Mouse (Mus musculus) megakaryocyte, embryonic 14.5 days (primary cell): Measurements from ENCODE around the gene Eif3g. TPM values are rescaled to one million over a fixed set of nuclear protein-coding genes. Genes with fewer than 3 reads are reported as not detected.

ENCODE experiments used
- H3K27me3 ChIP-seq: replicated peaks from 2 replicates; pipeline ENCODE3; 2012; ENCODE audit warnings: inconsistent platforms
- H3K36me3 ChIP-seq: replicated peaks from 2 replicates; pipeline ENCODE3; 2012; ENCODE audit warnings: low read length, inconsistent platforms, mixed read lengths
- H3K4me1 ChIP-seq: 2 replicates; pipeline ENCODE4 v1.6.1; 2012; ENCODE audit warnings: inconsistent platforms
- H3K4me3 ChIP-seq: replicated peaks from 2 replicates; pipeline ENCODE3; 2012; ENCODE audit warnings: moderate library complexity, mild to moderate bottlenecking, inconsistent platforms
- H3K9me3 ChIP-seq: 2 replicates; pipeline ENCODE4 v1.6.1; 2012; ENCODE audit warnings: inconsistent platforms
- FLI1 ChIP-seq: IDR thresholded peaks from 2 replicates; pipeline ENCODE4 v1.6.1; 2012; ENCODE audit warnings: low read length, inconsistent platforms, mixed read lengths
- GATA1 ChIP-seq: IDR thresholded peaks from 3 replicates; pipeline ENCODE4 v1.6.1; 2012; ENCODE audit warnings: mixed read lengths, low read length, inconsistent platforms, borderline replicate concordance
- polyA plus RNA-seq: library from polyadenylated mRNA; stranded (reverse); fragments of >175 nt; gene quantifications from 2 replicates; pipeline ENCODE4 v1.2.3, GENCODE M21; 2012; ENCODE audit warnings: low replicate concordance; ENCODE audit not compliant: insufficient read depth

Eif3g gene
- polyA plus RNA-seq, 1 experiment, result 342 TPM

GRCm38 (mm10) chr9:20897736-20898510 is 500 bp downstream of the Eif3g start:
- no peak for TF ChIP-seq FLI1
- TF ChIP-seq GATA1, result no peak
- Histone ChIP-seq H3K27me3 (no peaks in the 10 kb centered on the region), H3K4me1 (peaks cover 68% of the 10 kb centered on the region), H3K4me3 (peak overlapping the region; percentile 98), H3K36me3 (peaks cover 42% of the 10 kb centered on the region), H3K9me3 (no peaks in the 10 kb centered on the region)

GRCm38 (mm10) chr9:20895382-20895781 is 3.0 kb downstream of the Eif3g start:
- Histone ChIP-seq H3K27me3 (no peaks in the 10 kb centered on the region), H3K36me3 (peaks cover 68% of the 10 kb centered on the region), H3K4me3 (no peak overlapping the region), H3K4me1 (peaks cover 75% of the 10 kb centered on the region), H3K9me3 (no peaks in the 10 kb centered on the region)
- TF ChIP-seq GATA1, result no peak
- TF ChIP-seq FLI1, result no peak

- Histone ChIP-seq H3K4me1 (peaks cover 82% of the 10 kb centered on the region), H3K36me3 (peaks cover 75% of the 10 kb centered on the region), H3K4me3 (no peak overlapping the region)
Observed at GRCm38 (mm10) chr9:20894629-20895028, 3.8 kb downstream of the Eif3g start.

GRCm38 (mm10) chr9:20893590-20894343 is 4.7 kb downstream of the Eif3g start:
- Histone ChIP-seq H3K27me3 (no peaks in the 10 kb centered on the region), H3K4me1 (peaks cover 83% of the 10 kb centered on the region), H3K4me3 (peak overlapping the region; percentile 12), H3K9me3 (no peaks in the 10 kb centered on the region), H3K36me3 (peaks cover 80% of the 10 kb centered on the region)
- TF ChIP-seq GATA1, result no peak

More at GRCm38 (mm10) chr9:20894629-20895028, 3.8 kb downstream of the Eif3g start:
- Histone ChIP-seq H3K27me3 (no peaks in the 10 kb centered on the region), H3K9me3 (no peaks in the 10 kb centered on the region)
- TF ChIP-seq FLI1, result no peak
- no peak for TF ChIP-seq GATA1

- TF ChIP-seq FLI1 (no peak), GATA1 (no peak)
- no peaks in the 10 kb centered on the region for H3K27me3 ChIP-seq
- no peaks in the 10 kb centered on the region for H3K9me3 ChIP-seq
- H3K4me1 ChIP-seq, result peaks cover 86% of the 10 kb centered on the region
- H3K36me3 ChIP-seq, result peaks cover 80% of the 10 kb centered on the region
- peak overlapping the region; percentile 29 for H3K4me3 ChIP-seq
Observed at GRCm38 (mm10) chr9:20893069-20893468, 5.4 kb downstream of the Eif3g start.

GRCm38 (mm10) chr9:20892104-20892653 is 6.2 kb downstream of the Eif3g start:
- Histone ChIP-seq H3K4me3 (no peak overlapping the region), H3K4me1 (peaks cover 77% of the 10 kb centered on the region), H3K9me3 (no peaks in the 10 kb centered on the region), H3K36me3 (peaks cover 78% of the 10 kb centered on the region), H3K27me3 (no peaks in the 10 kb centered on the region)
- TF ChIP-seq GATA1, result no peak
- TF ChIP-seq FLI1, result no peak

GRCm38 (mm10) chr9:20891339-20892103 is 6.9 kb downstream of the Eif3g start:
- H3K27me3 ChIP-seq, result no peaks in the 10 kb centered on the region
- peaks cover 72% of the 10 kb centered on the region for H3K36me3 ChIP-seq
- H3K4me1 ChIP-seq, result peaks cover 75% of the 10 kb centered on the region
- TF ChIP-seq FLI1, result no peak
- no peak for TF ChIP-seq GATA1
- peak overlapping the region; percentile 47 for H3K4me3 ChIP-seq
- H3K9me3 ChIP-seq, result no peaks in the 10 kb centered on the region

- TF ChIP-seq FLI1 (no peak), GATA1 (no peak)
- Histone ChIP-seq H3K9me3 (no peaks in the 10 kb centered on the region), H3K27me3 (no peaks in the 10 kb centered on the region), H3K36me3 (peaks cover 62% of the 10 kb centered on the region), H3K4me1 (peaks cover 65% of the 10 kb centered on the region), H3K4me3 (peak overlapping the region; percentile 14)
Observed at GRCm38 (mm10) chr9:20890411-20890810, 8.0 kb downstream of the Eif3g start.
